Mouse (Mus musculus) lung, adult 10 weeks (tissue): ENCODE data around the gene Gbp2. TPM values are rescaled to one million over a fixed set of nuclear protein-coding genes. Genes with fewer than 3 reads are reported as not detected.

ENCODE experiments used
- polyA plus RNA-seq: library from polyadenylated mRNA; stranded (reverse); fragments of 350-450 nt; fragmentation: Illumina TruSeq; extraction: RNeasy Lipid Tissue Mini Kit (QIAGEN cat#74804); gene quantifications from one replicate; pipeline ENCODE4 v1.2.3, GENCODE M21; 2014; ENCODE audit warnings: low read depth, low replicate concordance; ENCODE audit not compliant: insufficient read depth

Gbp2 gene
- polyA plus RNA-seq: 39.4 TPM

GRCm38 (mm10) chr3:142620111-142620955 lies at the start of gene Gbp2:
Gene Gbp2 (plus strand): TSS chr3:142620602.

GRCm38 (mm10) chr3:142594547-142594946 lies 25.9 kb upstream of the Gbp2 start, which contains the start of gene Gbp2b:
Gene Gbp2b (plus strand): TSS chr3:142594847.

Other genes with a start within 250 kb of the Gbp2 start
- gene Pdlim5, start 224.9 kb upstream of the Gbp2 start, polyA plus RNA-seq: 26.0 TPM
- 4.4 TPM for gene Gbp5, start 126.6 kb upstream of the Gbp2 start, polyA plus RNA-seq
- 6.5 TPM for gene Gbp7, start 90.3 kb upstream of the Gbp2 start, polyA plus RNA-seq
- gene Gbp3, start 60.6 kb upstream of the Gbp2 start, polyA plus RNA-seq: 18.9 TPM
- gene Gbp2b, start 25.8 kb upstream of the Gbp2 start, polyA plus RNA-seq: 0.33 TPM
- 6.1 TPM for gene Kyat3, start 80.4 kb downstream of the Gbp2 start, polyA plus RNA-seq
- gene Gtf2b, start 144.4 kb downstream of the Gbp2 start, polyA plus RNA-seq: 45.5 TPM